Mouse (Mus musculus) macrophage (primary cell): ENCODE measurements at regions not wholly inside any gene's neighbourhood (a gene's known extent, or its start where the extent isn't known, plus 50 kb on each side); places are given as distances from the start of the nearest gene placed in this dataset.

ENCODE experiments used
- H3K27ac ChIP-seq: fragments of 350-480 bp; formaldehyde crosslinking; 2 replicates; pipeline ENCODE4 v1.9.0; 2021
- H3K36me3 ChIP-seq: fragments of 350-480 bp; formaldehyde crosslinking; 2 replicates; pipeline ENCODE4 v1.9.0; 2021; ENCODE audit errors: inconsistent target
- H3K4me3 ChIP-seq: fragments of 350-480 bp; formaldehyde crosslinking; 2 replicates; pipeline ENCODE4 v1.9.0; 2021; ENCODE audit errors: inconsistent target
- H3K79me2 ChIP-seq: fragments of 350-480 bp; formaldehyde crosslinking; 2 replicates; pipeline ENCODE4 v1.9.0; 2021; ENCODE audit errors: inconsistent target
- WGBS: methylation state at CpG from one replicate; pipeline ENCODE4 v1.1.7; 2026; ENCODE audit warnings: inconsistent platforms; ENCODE audit not compliant: missing documents; 5-methylcytosine and 5-hydroxymethylcytosine counted together

DNA sequence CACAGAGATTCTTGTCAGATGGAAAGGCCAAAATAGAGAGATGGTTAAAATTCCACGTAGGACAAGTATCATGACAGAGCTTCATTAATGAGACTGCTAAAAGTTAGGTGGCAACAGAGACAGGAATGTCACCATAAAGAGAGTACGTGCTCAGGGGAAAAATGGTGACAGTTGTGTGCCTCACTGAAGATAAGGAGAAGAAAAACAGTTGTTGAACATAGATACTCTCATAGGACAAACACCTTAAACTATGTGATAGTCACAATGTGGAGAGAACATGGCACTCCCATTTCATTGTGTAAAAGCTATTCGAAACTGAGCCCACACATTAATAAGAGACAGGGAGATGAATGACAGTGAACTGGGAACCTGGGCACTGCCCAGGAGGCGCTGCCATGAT lies 66.1 kb upstream of the Eed start:
- H3K27ac ChIP-seq = no peak overlapping the region
- WGBS = 100% methylated on average over 4 of the region's 4 CpGs
- no peak overlapping the region for H3K4me3 ChIP-seq
- no peaks in the 10 kb centered on the region for H3K79me2 ChIP-seq
- H3K36me3 ChIP-seq = no peaks in the 10 kb centered on the region

DNA sequence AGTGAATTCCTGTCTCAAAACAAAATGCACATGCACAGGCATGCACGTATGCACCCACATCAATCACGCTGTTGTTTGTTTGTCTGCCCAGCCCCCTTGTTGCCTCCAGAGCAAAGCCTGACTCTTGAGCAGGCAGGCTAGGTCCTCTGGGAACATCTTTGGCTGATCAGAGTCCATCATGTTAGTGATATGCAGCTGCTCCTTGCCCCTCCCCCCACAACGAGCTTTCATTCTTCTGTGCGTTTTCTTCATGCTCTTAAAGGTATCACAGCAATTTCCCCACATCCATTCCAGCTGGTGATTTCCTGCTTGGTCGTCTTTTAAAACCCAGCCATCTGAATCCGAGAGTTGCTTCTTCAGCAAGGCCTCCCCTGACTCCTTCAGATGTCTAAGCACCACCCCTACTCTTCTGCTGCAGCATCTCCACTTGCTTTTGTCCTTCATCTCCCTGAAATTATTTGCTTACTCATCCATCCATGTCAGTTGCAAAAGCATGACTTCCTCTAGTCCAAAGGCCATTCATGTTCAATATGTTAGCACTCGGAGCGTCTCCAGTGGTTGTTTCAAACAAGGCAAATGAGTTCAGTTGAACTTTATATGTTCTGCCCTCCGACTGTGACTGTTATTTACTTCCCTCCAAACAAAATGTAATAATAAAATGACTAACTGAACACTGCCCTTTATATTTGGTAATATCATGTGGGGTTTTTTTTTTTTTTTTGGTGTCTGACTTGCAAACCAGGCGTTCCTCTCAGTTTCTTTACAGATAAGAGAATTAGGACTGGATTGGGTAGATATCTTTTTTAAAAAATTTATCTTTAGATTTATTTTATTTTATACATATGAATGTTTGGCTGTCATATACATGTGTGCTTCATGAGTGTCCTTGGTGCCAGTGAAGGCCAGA lies 67.9 kb upstream of the Eed start:
- Histone ChIP-seq H3K79me2 (no peaks in the 10 kb centered on the region), H3K4me3 (no peak overlapping the region), H3K27ac (no peak overlapping the region), H3K36me3 (no peaks in the 10 kb centered on the region)
- WGBS = 78% methylated on average over 10 of the region's 10 CpGs

DNA sequence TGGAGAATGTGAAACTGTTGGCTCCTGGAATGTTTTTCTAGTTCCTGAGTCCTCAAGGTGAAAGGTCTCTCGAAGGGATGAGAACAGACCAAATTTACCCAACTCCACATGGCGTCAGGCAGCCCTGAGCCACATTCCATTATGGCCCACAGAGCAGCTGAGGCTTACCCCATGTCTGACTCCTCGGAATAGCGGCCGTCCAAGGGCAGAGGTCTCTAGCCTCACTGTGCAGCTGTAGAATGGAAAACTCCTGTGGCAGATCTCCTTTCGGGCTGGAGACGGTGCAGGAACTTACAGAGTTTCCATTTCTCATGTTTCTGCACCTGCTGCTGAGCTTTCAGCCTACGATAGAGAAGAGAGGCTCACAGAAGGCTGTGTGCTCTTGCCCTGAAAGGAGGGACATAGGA lies 69.1 kb upstream of the Eed start:
- Histone ChIP-seq H3K79me2 (no peaks in the 10 kb centered on the region), H3K27ac (no peak overlapping the region), H3K36me3 (no peaks in the 10 kb centered on the region), H3K4me3 (no peak overlapping the region)
- 93% methylated on average over 8 of the region's 8 CpGs for WGBS

DNA sequence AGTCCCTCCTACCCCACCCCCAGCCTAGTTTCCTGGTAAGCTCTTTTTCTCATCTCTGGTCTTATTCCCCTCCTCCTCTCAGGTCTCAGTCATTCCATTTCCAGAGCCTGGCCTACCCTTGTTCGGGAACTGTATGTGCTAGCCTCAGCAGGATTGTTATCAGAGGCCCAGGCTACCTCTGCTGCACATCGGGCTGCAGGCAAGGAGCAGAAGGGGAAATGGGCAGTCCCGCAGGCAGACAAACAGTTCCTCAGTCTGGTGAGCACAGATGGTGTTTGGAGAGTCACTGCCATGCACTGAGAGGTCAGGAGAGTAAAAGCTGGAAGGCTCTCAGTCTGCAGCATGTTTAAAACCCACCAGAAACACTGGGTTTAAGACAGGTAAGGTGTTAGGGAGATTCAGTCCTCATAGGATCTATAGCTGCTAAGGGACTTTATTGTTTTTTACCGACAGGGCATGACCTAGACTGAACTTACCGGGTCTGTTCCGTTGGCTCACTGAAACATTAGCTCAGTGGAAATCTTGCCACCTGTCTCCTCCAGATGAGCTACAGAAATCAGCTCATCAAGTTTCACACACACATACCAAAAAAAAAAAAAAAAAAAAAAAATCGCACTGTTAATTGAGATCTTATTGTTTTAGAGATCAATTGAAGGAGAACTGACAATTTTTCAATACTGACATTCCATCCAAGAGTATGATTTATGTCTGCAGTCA lies 74.2 kb upstream of the Eed start:
- 19% methylated on average over 4 of the region's 7 CpGs for WGBS
- no peaks in the 10 kb centered on the region for H3K36me3 ChIP-seq
- H3K79me2 ChIP-seq = no peaks in the 10 kb centered on the region
- no peak overlapping the region for H3K27ac ChIP-seq
- H3K4me3 ChIP-seq = no peak overlapping the region

DNA sequence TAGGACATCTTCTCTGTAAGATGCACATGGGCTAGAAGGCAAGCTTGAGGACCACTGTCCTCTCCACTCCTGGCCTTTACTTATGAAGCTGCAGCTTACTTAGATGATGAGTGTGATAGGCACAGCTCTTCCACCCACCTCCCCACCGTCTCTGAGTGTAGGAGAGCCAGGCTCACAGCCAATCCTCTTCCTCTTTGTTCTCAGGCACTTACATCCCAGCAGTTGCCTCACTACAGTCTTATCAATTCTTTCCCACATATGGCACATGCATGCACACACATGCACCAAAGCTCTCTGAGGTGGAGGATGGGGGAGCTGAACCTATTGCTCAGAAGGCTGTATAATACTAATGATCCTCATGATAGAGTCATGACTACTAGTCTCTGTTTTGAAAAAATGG lies 72.1 kb upstream of the Picalm start:
- Histone ChIP-seq H3K36me3 (no peaks in the 10 kb centered on the region), H3K27ac (no peak overlapping the region), H3K79me2 (no peaks in the 10 kb centered on the region), H3K4me3 (no peak overlapping the region)
- WGBS = 78% methylated on average over 1 of the region's 1 CpGs

DNA sequence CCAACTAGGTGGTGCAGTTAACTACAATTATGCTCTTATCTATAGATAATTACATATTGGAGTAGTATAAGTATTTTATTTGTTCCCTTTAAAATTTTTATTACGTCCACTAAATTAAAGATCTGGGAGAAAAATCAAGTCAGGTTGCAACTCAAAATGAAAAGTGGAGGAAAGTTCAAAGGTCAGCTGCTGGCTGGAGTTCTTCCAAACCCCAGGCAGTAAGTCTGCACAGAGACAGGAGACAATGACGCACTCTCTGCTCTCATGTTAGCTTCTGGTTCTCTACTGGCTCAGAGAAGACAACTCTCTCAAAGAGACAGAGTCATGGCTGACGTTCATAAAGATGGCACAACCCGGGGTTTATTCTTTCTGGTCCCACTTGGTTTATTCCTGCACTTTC lies 71.4 kb upstream of the Picalm start:
- H3K27ac ChIP-seq = no peak overlapping the region
- 93% methylated on average over 4 of the region's 4 CpGs for WGBS
- no peak overlapping the region for H3K4me3 ChIP-seq
- H3K79me2 ChIP-seq = no peaks in the 10 kb centered on the region
- H3K36me3 ChIP-seq = no peaks in the 10 kb centered on the region

DNA sequence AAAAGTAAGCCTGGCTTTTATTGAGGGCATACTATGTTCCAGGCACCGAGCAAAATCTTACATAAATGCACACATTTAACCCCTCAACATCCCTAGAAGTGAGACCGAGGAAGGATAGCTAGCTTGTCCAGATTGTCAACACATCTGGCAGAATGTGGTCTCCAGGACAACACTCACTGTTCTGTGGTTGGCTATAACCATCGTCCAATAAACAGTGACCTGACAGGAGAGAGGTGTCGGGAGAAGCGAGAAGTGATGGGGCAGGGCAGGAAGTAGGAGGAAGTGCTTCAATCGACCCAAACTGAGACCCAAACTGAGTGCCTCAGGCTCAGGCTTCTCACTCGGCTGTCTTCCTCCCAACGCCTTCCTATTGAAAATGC lies 70.8 kb upstream of the Picalm start:
- no peak overlapping the region for H3K4me3 ChIP-seq
- H3K79me2 ChIP-seq = no peaks in the 10 kb centered on the region
- H3K27ac ChIP-seq = no peak overlapping the region
- WGBS = 31% methylated on average over 8 of the region's 8 CpGs
- no peaks in the 10 kb centered on the region for H3K36me3 ChIP-seq

DNA sequence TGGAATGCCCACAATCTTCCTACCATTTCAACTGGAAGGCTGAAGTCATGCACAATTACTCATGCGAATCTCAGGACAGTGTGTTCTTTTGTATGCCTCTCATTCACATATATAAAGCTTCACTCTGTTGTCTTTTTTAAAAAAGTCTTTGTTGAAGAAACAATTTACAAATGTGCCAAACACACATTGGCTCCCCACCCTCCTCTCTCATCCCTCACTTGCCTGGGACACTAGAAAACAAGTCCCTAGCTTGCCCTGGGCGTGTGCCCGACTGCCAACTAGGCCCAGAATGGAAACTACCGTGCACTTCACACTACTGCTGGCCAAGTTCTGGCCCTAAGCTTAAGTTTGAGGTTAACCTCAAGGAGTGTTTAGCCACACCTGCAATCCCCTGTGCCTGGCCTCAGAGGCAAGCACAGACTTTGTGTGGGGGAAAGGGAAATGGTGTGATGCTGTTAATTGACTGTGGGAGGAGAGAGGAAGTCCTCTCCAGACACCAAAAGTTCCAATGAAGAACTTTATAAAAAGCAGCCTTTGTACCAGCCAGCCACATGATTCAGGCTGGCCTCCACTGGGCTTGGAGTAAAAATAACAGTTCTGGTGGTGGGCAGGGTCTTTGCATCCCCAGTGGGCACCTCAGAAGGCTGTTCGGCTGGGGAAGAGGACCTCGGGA lies 70.2 kb upstream of the Picalm start:
- Histone ChIP-seq H3K36me3 (no peaks in the 10 kb centered on the region), H3K79me2 (no peaks in the 10 kb centered on the region), H3K4me3 (no peak overlapping the region), H3K27ac (peak overlapping the region; percentile 32)
- 47% methylated on average over 6 of the region's 6 CpGs for WGBS

DNA sequence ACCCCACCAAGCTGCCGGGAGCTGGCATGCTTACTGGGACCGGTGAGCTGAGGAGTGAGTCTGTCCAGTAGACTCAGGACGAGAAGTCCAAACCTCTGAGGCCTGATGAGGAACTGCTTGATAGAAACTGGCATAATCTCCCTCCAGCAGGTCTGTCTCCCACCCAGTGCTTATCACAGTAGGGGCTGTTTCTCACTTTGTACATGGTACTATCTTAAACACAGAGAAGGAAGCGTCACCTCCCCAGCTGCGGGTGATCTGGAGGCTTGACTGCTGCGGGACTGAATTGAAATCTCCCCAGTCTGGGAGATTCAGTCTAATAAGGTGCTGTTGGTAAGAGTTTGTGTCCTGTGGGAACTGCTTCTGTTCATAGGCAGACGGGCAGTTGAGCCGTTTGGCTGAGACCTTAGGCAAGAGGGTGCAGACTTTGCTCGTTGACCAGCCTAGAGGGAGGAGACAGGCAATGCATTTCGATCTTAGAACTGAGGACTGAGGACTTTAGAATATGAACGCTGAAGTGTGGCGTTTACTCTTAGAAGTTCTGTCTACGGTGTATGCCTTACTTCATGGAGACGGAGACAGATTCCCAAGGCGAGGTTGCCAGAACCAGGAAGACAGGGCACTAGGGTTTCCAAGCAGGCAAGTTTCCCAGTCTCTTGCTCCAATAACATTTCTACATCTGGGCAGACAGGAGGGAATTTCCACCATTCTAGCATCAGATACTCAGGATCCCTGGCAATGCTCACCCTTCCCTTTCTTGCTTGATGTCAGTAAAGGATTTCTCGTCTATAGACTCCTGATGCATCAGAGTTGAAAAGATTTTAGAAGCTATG lies 69.5 kb upstream of the Picalm start:
- no peak overlapping the region for H3K4me3 ChIP-seq
- peak overlapping the region; percentile 32 for H3K27ac ChIP-seq
- no peaks in the 10 kb centered on the region for H3K36me3 ChIP-seq
- H3K79me2 ChIP-seq = no peaks in the 10 kb centered on the region
- WGBS = 49% methylated on average over 16 of the region's 16 CpGs

DNA sequence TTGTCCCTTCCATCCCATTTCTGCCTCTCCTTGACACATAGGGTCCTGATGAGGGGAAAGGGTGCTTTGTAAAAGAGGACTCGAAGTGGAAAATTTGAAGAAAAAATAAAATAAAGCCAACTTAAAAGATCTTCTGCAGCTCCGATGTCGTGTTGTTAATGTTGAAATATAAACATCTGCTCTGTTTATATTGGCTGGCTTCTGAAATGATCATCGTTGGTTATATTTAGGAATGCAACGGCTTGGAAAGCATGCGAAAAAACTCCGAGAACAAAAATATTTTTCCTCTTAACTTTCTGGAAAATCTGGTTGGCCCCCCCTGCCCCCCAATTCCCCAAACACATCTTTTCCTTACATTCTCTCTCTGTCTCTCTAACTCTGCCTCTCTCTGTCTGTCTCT lies 68.3 kb upstream of the Picalm start:
- Histone ChIP-seq H3K36me3 (no peaks in the 10 kb centered on the region), H3K27ac (no peak overlapping the region), H3K4me3 (no peak overlapping the region), H3K79me2 (no peaks in the 10 kb centered on the region)
- 96% methylated on average over 7 of the region's 7 CpGs for WGBS

DNA sequence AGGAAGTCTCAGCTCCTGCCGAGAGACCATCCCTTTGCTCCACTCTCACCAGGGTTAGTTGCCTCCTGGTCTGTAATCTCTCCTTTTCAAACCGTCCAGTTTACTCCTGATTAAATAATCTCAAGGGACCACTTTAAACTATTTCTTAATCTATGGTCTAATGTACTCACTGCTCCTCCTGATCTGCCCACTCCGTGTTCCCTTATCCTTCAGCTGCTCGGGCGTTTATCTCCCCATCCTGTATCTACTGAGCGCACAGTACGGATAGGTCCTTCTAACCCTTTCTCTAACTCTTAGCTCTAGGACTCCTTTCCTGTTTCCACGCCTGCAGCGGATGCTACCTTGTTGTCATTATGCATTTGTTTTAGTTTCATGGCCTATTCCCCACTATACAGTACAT lies 67.1 kb upstream of the Picalm start:
- Histone ChIP-seq H3K36me3 (no peaks in the 10 kb centered on the region), H3K79me2 (no peaks in the 10 kb centered on the region), H3K27ac (no peak overlapping the region), H3K4me3 (no peak overlapping the region)
- 92% methylated on average over 9 of the region's 9 CpGs for WGBS

DNA sequence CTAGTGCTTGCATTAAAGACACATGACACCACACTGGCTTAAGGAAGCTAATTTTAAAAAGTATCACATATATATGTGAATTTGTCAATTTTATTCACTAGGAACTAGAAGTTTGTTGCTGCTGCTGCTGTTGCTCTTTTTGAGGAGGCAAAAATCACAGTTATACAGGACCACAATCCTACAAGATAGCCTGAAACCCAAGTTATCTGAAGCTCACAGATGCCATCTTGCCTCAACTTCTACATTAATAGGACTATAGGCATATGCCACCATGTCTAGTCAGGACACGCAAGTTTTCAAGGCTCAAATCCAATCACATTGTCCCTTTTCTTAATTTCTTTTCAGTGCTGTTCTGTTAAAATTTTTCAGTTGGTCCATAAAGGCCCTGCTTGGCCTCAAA lies 65.8 kb upstream of the Picalm start:
- no peak overlapping the region for H3K27ac ChIP-seq
- 95% methylated on average over 1 of the region's 1 CpGs for WGBS
- H3K36me3 ChIP-seq = no peaks in the 10 kb centered on the region

DNA sequence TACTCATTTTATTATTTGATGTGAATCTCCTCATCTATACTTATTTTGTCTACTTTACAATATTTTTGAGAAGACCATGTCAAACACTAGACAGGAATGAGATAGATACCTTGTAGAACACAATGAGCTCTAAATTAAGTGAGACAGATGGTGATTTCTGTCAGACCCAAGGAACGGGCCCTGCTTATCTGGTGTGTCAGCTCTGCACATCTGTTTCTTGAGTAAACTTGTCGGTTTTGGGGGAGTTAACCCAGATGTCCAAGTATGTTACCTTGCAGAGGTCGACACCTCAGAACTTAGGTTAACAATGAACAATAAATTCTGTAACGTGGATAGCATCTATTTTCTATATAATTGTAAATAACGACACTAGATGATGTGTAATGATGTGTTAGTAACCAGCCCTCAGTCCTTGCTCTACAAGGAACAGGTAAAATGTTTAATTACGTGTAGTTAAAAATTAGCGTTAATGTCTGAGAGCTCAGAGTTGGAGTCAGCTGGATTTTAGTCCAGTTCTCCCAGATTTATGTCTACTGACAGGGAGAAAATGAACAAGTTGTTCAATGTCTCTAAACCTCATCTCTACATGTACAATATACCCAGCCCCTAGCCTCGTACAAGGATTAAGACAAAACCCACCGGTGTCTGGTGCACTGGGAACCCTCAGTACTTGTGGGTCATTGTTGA lies 64.6 kb upstream of the Picalm start:
- Histone ChIP-seq H3K27ac (no peak overlapping the region), H3K4me3 (no peak overlapping the region), H3K79me2 (no peaks in the 10 kb centered on the region), H3K36me3 (no peaks in the 10 kb centered on the region)
- over 99% methylated on average over 9 of the region's 9 CpGs for WGBS

More for the DNA sequence above, 65.8 kb upstream of the Picalm start:
- Histone ChIP-seq H3K79me2 (no peaks in the 10 kb centered on the region), H3K4me3 (no peak overlapping the region)

DNA sequence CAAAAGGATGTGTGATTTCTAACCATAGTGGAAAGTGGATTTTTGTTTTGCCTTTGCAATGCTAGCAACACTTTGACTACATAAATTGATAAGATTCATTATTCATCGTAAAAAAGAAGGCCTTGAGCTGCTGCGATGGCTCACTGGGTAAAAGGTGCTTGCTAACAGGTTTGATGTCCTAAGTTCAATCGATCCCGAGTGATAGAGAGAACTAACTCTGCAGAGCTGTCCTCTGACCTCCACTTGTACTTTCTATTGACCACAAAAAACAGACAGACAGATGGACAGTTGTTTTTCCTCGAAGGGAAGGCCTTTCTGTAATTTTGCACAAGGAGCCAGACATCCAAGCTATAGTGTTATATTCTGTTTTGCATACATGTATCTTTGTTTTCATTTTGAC lies 63.7 kb upstream of the Picalm start:
- WGBS = 84% methylated on average over 5 of the region's 5 CpGs
- Histone ChIP-seq H3K36me3 (no peaks in the 10 kb centered on the region), H3K79me2 (no peaks in the 10 kb centered on the region), H3K27ac (no peak overlapping the region), H3K4me3 (no peak overlapping the region)
